Mouse (Mus musculus) thymus, adult 2 months (tissue): Measurements from ENCODE around the gene Cabcoco1.

ENCODE experiments used
- CTCF ChIP-seq: fragments of 200-500 bp; IDR thresholded peaks from 2 replicates; pipeline ENCODE4 v1.5.1; 2012; ENCODE audit warnings: mild to moderate bottlenecking, control low read depth, low read length, moderate library complexity, borderline replicate concordance; ENCODE audit not compliant: control insufficient read depth, poor library complexity, insufficient read depth; ENCODE audit errors: extremely low read depth
- POLR2A ChIP-seq: fragments of 200-500 bp; IDR thresholded peaks from 2 replicates; pipeline ENCODE4 v1.6.1; 2012; ENCODE audit warnings: mild to moderate bottlenecking, low read length, control low read depth, moderate library complexity; ENCODE audit not compliant: control insufficient read depth, poor library complexity, insufficient read depth; ENCODE audit errors: extremely low read depth

DNA sequence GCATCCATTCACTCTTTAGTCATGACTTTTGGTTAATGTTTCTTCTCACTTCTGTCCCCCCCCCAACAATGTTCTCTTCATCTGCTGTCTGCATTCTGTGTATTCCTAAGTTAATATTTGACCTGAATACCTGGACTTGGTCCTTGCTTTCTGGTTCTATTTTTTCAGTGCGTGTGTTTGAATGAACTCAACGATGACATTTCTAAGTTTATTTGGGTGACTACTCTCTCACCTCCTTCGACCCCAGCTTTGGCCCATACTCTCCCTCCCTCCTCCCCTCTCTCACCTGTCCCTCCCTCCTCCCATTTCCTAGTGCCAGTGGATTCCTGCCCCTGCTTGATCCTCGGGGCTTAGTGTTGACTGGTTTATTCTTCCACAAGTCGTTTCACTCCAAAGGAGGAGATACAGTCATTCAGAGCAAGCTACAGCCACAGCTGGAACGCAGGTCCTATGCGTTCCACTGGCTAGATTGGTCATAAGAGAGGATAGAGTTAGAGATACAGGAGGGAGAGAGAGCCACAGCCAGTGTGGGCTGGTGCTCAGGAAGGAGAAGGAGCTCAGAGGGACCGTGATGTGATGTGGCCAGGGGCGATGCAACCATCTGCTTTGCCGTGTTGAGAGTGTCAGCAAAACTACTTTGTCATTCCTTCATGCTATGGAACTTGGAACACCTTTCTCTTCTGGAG is 12.2 kb downstream of the Cabcoco1 start:
- no peak for TF ChIP-seq CTCF
- no peak for TF ChIP-seq POLR2A
